Mouse (Mus musculus): ENCODE data around the gene Ptf1a. TPM values are rescaled to one million over a fixed set of nuclear protein-coding genes. Genes with fewer than 3 reads are reported as not detected.
A peak's percentile ranks its signal among the peaks of the same experiment; 100 is the strongest.

Gene Ptf1a
- polyA plus RNA-seq, 1 experiment from 2014 or later, result 0.11 TPM

- peak overlapping the region; percentile 51 for H3K4me2 ChIP-seq (replicated peaks)
- H3K9ac ChIP-seq (replicated peaks), result no peak overlapping the region
- H3K27ac ChIP-seq (replicated peaks), result no peak overlapping the region
- H3K4me1 ChIP-seq, result peaks cover 24% of the 10 kb centered on the region
- H3K27me3 ChIP-seq, result peaks cover 92% of the 10 kb centered on the region
- peak overlapping the region; percentile 35 for H3K4me3 ChIP-seq
- 0% methylated on average over 33 of the region's 33 CpGs for WGBS
- no peaks in the 10 kb centered on the region for H3K9me3 ChIP-seq
- ATAC-seq (replicated peaks), result peak; percentile 26; the same call in 1 of the 2 replicates
- no peaks in the 10 kb centered on the region for H3K36me3 ChIP-seq
Observed at GRCm38 (mm10) chr2:19430746-19431145, 14.7 kb upstream of the Ptf1a start.

- WGBS, result 1% methylated on average over 18 of the region's 18 CpGs
Observed at GRCm38 (mm10) chr2:19431186-19431585, 14.3 kb upstream of the Ptf1a start.

GRCm38 (mm10) chr2:19431614-19432323 lies 13.7 kb upstream of the Ptf1a start:
- no peak overlapping the region for H3K9ac ChIP-seq (replicated peaks)
- H3K4me3 ChIP-seq, result no peak overlapping the region
- 2% methylated on average over 41 of the region's 41 CpGs for WGBS
- H3K36me3 ChIP-seq, result no peaks in the 10 kb centered on the region
- H3K4me1 ChIP-seq, result peaks cover 24% of the 10 kb centered on the region
- peaks cover 88% of the 10 kb centered on the region for H3K27me3 ChIP-seq
- H3K4me2 ChIP-seq (replicated peaks), result no peak overlapping the region
- no peak overlapping the region for H3K27ac ChIP-seq (replicated peaks)
- peak; percentile 63 for ATAC-seq (replicated peaks)
- H3K9me3 ChIP-seq, result no peaks in the 10 kb centered on the region

More at GRCm38 (mm10) chr2:19431186-19431585, 14.3 kb upstream of the Ptf1a start:
- Histone ChIP-seq H3K27ac (replicated peaks) (no peak overlapping the region), H3K27me3 (peaks cover 94% of the 10 kb centered on the region), H3K4me1 (peaks cover 24% of the 10 kb centered on the region), H3K9ac (replicated peaks) (no peak overlapping the region), H3K4me3 (peak overlapping the region; percentile 35), H3K36me3 (no peaks in the 10 kb centered on the region), H3K9me3 (no peaks in the 10 kb centered on the region), H3K4me2 (replicated peaks) (peak overlapping the region; percentile 51)
- peak; percentile 71; the same call in 1 of the 2 replicates for ATAC-seq (replicated peaks)

DNA sequence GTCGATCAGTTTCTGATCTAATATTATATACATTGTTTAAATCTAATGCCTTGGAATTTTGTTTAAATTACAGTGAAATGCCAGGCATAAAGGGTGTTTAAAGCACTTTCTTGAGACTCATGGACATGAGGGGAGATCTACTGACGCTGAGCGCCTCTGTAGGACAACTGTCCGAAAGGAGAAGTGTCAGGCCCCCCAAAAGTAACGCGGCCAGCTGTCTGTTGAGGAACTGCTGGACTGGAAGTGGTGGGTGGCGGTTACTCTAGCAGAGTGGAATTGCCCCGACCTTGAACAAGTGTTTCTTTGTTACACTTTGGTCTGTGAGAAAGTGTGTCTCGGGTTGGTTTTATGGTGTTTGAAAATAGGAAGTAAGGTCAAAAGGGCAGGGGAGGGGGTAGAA lies 1.1 kb upstream of the Ptf1a start:
- Histone ChIP-seq H3K9me3 (no peaks in the 10 kb centered on the region), H3K36me3 (no peaks in the 10 kb centered on the region), H3K4me2 (replicated peaks) (no peak overlapping the region), H3K4me1 (peaks cover 26% of the 10 kb centered on the region), H3K27me3 (peaks cover 85% of the 10 kb centered on the region), H3K4me3 (no peak overlapping the region), H3K9ac (replicated peaks) (no peak overlapping the region), H3K27ac (replicated peaks) (no peak overlapping the region)
- no peak for ATAC-seq (replicated peaks)
- 1% methylated on average over 9 of the region's 9 CpGs for WGBS

DNA sequence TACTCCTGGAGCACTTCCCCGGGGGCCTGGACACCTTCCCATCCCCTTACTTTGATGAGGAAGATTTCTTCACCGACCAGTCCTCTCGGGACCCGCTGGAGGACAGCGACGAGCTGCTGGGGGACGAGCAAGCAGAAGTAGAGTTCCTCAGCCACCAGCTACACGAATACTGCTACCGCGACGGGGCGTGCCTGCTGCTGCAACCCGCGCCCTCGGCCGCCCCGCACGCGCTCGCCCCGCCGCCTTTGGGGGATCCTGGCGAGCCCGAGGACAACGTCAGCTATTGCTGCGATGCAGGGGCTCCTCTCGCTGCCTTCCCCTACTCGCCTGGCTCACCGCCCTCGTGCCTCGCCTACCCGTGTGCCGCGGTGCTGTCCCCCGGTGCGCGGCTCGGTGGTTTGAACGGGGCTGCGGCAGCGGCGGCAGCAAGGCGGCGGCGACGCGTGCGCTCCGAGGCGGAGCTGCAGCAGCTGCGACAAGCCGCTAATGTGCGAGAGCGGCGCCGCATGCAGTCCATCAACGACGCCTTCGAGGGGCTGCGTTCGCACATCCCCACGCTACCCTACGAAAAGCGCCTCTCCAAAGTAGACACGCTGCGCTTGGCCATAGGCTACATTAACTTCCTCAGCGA lies 523 bp downstream of the Ptf1a start:
- H3K27me3 ChIP-seq, result peaks cover 95% of the 10 kb centered on the region
- under 1% methylated on average over 67 of the region's 67 CpGs for WGBS
- no peaks in the 10 kb centered on the region for H3K36me3 ChIP-seq
- H3K4me3 ChIP-seq, result peak overlapping the region; percentile 38
- no peaks in the 10 kb centered on the region for H3K9me3 ChIP-seq
- peak; percentile 33 for ATAC-seq (replicated peaks)
- no peak overlapping the region for H3K27ac ChIP-seq (replicated peaks)
- peaks cover 26% of the 10 kb centered on the region for H3K4me1 ChIP-seq
- H3K4me2 ChIP-seq (replicated peaks), result peak overlapping the region; percentile 75
- H3K9ac ChIP-seq (replicated peaks), result peak overlapping the region; percentile 19; the same call in 1 of the 2 replicates

DNA sequence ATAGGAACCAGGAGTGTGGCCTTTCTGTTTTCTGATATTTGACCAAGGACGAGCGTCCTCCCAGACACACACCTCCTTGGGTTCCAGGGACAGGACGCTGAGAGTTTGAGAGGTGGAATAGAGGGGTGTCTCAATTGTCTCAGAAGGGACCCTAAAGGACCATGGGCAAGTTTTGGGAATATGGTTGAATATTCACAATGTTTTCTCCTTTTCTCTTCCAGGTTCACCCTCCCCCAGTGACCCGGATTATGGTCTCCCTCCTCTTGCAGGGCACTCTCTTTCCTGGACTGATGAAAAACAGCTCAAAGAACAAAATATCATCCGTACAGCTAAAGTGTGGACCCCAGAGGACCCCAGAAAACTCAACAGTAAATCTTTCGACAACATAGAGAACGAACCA lies 1.3 kb downstream of the Ptf1a start:
- Histone ChIP-seq H3K4me2 (replicated peaks) (no peak overlapping the region), H3K4me3 (no peak overlapping the region), H3K36me3 (no peaks in the 10 kb centered on the region), H3K27me3 (peaks cover 95% of the 10 kb centered on the region), H3K9me3 (no peaks in the 10 kb centered on the region), H3K4me1 (peaks cover 27% of the 10 kb centered on the region), H3K9ac (replicated peaks) (no peak overlapping the region), H3K27ac (replicated peaks) (no peak overlapping the region)
- WGBS, result 4% methylated on average over 7 of the region's 7 CpGs
- ATAC-seq (replicated peaks), result no peak

DNA sequence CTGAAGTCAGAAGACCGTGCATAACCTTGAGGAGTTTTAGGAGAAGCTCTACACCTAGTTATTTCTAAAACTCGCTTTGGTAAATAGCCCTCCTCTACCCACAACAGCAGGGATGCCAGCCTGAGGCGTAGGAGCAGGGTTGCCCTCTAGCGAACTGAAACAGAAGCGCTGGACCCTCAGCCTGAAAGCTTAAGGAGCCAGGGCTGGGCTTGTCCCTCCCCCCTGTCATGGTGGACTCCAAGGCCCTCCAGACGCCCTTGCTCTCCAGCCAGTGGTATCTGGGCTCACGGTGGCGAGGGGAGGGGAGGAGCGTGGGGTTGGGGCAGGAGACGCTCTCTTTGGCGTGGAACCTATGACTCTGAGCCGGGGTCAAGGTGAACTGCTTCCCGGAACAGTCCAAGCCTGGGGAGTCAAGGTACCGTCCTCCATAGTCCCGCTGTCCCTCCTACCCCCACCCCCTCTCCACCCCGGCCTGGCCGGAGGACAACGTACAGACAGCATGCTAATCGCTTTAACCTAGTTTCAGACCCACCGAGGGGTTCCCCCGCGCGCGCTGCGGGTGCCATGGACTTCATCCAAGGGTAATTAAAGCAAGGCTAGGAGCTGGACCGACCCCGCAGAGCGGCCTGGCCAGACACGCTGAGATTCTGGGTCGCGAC lies 2.7 kb downstream of the Ptf1a start:
- under 1% methylated on average over 31 of the region's 31 CpGs for WGBS
- peak; percentile 41; the same call in 1 of the 2 replicates for ATAC-seq (replicated peaks)
- Histone ChIP-seq H3K4me2 (replicated peaks) (peak overlapping the region; percentile 36), H3K27ac (replicated peaks) (no peak overlapping the region), H3K4me1 (peaks cover 35% of the 10 kb centered on the region), H3K9ac (replicated peaks) (no peak overlapping the region), H3K36me3 (no peaks in the 10 kb centered on the region), H3K4me3 (peak overlapping the region; percentile 14; the same call in 1 of the 2 replicates), H3K9me3 (no peaks in the 10 kb centered on the region), H3K27me3 (peaks cover 96% of the 10 kb centered on the region)

DNA sequence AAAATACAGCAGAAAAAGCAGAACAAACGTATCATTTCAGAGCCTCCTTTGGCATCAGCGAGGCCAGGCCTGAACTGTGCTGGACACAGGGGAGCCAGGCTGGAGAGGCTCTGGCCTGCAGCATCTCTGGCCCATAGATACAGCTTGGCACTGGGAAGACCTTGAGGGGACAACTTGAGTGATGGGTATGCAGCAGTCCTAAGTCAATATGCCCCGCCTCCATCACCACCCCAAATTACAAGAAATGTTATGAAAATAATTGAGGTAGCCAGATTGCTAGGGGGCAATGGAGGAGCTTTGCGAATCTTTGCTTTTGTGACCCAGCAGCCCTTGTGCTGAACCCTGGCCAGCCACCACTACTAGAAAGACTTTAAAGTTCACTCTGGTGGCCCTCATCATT lies 3.8 kb downstream of the Ptf1a start:
- H3K36me3 ChIP-seq, result no peaks in the 10 kb centered on the region
- no peak for ATAC-seq (replicated peaks)
- WGBS, result 17% methylated on average over 4 of the region's 4 CpGs
- H3K9ac ChIP-seq (replicated peaks), result no peak overlapping the region
- no peaks in the 10 kb centered on the region for H3K9me3 ChIP-seq
- H3K4me3 ChIP-seq, result no peak overlapping the region
- H3K4me2 ChIP-seq (replicated peaks), result no peak overlapping the region
- H3K27me3 ChIP-seq, result peaks cover 97% of the 10 kb centered on the region
- H3K4me1 ChIP-seq, result peaks cover 35% of the 10 kb centered on the region
- no peak overlapping the region for H3K27ac ChIP-seq (replicated peaks)

- no peak overlapping the region; the same call in 1 of the 2 replicates for H3K4me3 ChIP-seq
- whole genome bisulfite sequencing, result 0% methylated on average over 19 of the region's 19 CpGs
Observed at GRCm38 (mm10) chr2:19452531-19453055, 7.1 kb downstream of the Ptf1a start.

DNA sequence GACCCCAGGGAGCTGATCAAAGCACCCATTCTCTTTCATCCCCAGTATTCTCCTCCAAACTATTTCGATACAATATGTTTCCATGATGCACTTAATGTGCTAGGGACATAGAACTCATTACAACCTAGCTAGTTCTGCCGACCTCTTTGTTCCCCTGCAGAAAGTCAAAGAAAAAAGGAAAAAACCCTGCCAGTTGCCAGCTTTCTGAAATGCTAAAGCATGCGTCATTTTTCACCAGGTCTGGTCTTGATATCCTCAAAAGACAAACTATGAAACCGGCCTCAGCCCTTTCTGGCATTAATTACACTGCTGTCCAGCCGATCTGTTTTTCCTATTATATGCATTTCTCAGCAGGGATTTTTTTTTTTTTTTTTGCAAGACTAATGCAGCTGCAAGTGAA lies 9.8 kb downstream of the Ptf1a start:
- no peak overlapping the region for H3K9ac ChIP-seq (replicated peaks)
- under 1% methylated on average over 5 of the region's 5 CpGs for WGBS
- no peak overlapping the region for H3K27ac ChIP-seq (replicated peaks)
- peaks cover 31% of the 10 kb centered on the region for H3K4me1 ChIP-seq
- no peak overlapping the region for H3K4me2 ChIP-seq (replicated peaks)
- H3K9me3 ChIP-seq, result no peaks in the 10 kb centered on the region
- H3K36me3 ChIP-seq, result no peaks in the 10 kb centered on the region
- peaks cover 58% of the 10 kb centered on the region for H3K27me3 ChIP-seq
- no peak for ATAC-seq (replicated peaks)
- H3K4me3 ChIP-seq, result no peak overlapping the region

More at GRCm38 (mm10) chr2:19452531-19453055, 7.1 kb downstream of the Ptf1a start:
- Histone ChIP-seq H3K27me3 (peaks cover 82% of the 10 kb centered on the region), H3K27ac (replicated peaks) (no peak overlapping the region), H3K36me3 (no peaks in the 10 kb centered on the region), H3K4me2 (replicated peaks) (0 out of 2 replicates have a peak overlapping the region, but pooled peaks have one; percentile 2), H3K9me3 (no peaks in the 10 kb centered on the region), H3K4me1 (peaks cover 40% of the 10 kb centered on the region), H3K9ac (replicated peaks) (no peak overlapping the region)
- ATAC-seq (replicated peaks), result no peak

- no peaks in the 10 kb centered on the region for H3K9me3 ChIP-seq
- H3K4me3 ChIP-seq, result no peak overlapping the region
- H3K4me1 ChIP-seq, result peaks cover 31% of the 10 kb centered on the region
- no peak overlapping the region for H3K4me2 ChIP-seq (replicated peaks)
- H3K36me3 ChIP-seq, result no peaks in the 10 kb centered on the region
- H3K9ac ChIP-seq (replicated peaks), result no peak overlapping the region
- ATAC-seq (replicated peaks), result peak; percentile 86
- H3K27ac ChIP-seq (replicated peaks), result no peak overlapping the region
- WGBS, result 2% methylated on average over 10 of the region's 10 CpGs
- peaks cover 50% of the 10 kb centered on the region for H3K27me3 ChIP-seq
Observed at GRCm38 (mm10) chr2:19455857-19456482, 10.5 kb downstream of the Ptf1a start.

Measured in forebrain, embryonic 15.5 days (tissue).